In the genomic region with DNA sequence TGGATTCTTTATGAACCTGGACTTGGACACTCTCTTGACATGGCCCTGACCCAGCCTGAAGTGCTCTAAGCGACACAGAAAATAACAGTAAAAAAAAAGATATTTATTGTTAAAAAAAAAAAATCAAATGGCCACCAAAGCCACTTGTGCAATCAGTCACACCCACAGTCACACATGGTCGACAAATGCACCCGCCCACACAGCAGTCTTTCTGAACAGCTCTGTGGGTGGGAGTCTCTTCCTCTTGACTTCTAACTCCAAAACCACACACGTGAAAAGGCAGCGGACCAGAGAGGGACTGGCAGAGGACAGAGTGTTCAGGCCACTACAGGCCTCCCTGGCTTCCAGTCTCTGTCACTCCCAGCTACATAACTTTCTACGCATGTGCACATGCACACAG, we compare ENCODE assay signal across 13 mouse cellular contexts. TPM values are rescaled to one million over a fixed set of nuclear protein-coding genes. Genes with fewer than 3 reads are reported as not detected.
A peak's percentile ranks its signal among the peaks of the same experiment; 100 is the strongest.
DNase-seq lines count a peak whose midpoint lies in the region; TF ChIP-seq lines count a peak whose summit lies in the region.
"Had no signal": no experiment of that assay in that cellular context is flagged by ENCODE, and none has a peak within 500 bp of the region (broad histone marks: within the 10 kb centered on the region; RNA-seq: fewer than 3 reads in every experiment).

No protein-coding gene starts in this region.

- TF ChIP-seq RAD21 in MEL (IDR thresholded peaks at IDR 0.05; ENCODE audit: low read depth, low read length), result no peak

- H3K9ac ChIP-seq in MEL (ENCODE audit: control insufficient read depth, low read depth, low read length, poor library complexity, severe bottlenecking), result no peak overlapping the region
- H3K9ac ChIP-seq: embryonic facial prominence, embryonic 13.5 days; neural tube, embryonic 15.5 days had no signal

- H3K36me3 ChIP-seq in MEL (ENCODE audit: control insufficient read depth in 1 of 2, insufficient read depth in 2 of 2, low read length in 2 of 2), result 0 out of 4 replicates have a peak, but pooled peaks cover 0 to 2% of the 10 kb centered on the region in 2 experiments
- H3K36me3 ChIP-seq: embryonic facial prominence, embryonic 13.5 days; neural tube, embryonic 15.5 days had no signal

- no peaks in the 10 kb centered on the region for H3K79me2 ChIP-seq in MEL (ENCODE audit: control insufficient read depth, insufficient read depth, low read length, poor library complexity)

- peaks cover 0 to 4% of the 10 kb centered on the region in 2 experiments; a peak in 1 of 4 replicates for H3K4me1 ChIP-seq in MEL (ENCODE audit: control insufficient read depth in 1 of 2, insufficient read depth in 2 of 2, low read length in 2 of 2)
- H3K4me1 ChIP-seq: embryonic facial prominence, embryonic 13.5 days; neural tube, embryonic 15.5 days had no signal

- intact Hi-C loops in left cerebral cortex, postnatal 4 days (cut with DNase I), result no loop called here

- TF ChIP-seq EP300 in MEL (IDR thresholded peaks at IDR 0.05; ENCODE audit: low read depth in 1 of 2, low read length in 2 of 2), result no peak

- no peaks in the 10 kb centered on the region for H3K9me3 ChIP-seq in MEL (replicated peaks; ENCODE audit: insufficient read depth, low read length)
- H3K9me3 ChIP-seq: embryonic facial prominence, embryonic 13.5 days; neural tube, embryonic 15.5 days had no signal

- no peak overlapping the region for H3K4me3 ChIP-seq in MEL (ENCODE audit: control insufficient read depth in 1 of 2, insufficient read depth in 1 of 2, low read depth in 2 of 2, low read length in 2 of 2)
- H3K4me3 ChIP-seq: embryonic facial prominence, embryonic 13.5 days; neural tube, embryonic 15.5 days had no signal

- peaks cover 0 to 3% of the 10 kb centered on the region in 2 experiments; a peak in 1 of 4 replicates for H3K27me3 ChIP-seq in MEL (ENCODE audit: control insufficient read depth in 1 of 2, insufficient read depth in 2 of 2, low read length in 2 of 2)
- H3K27me3 ChIP-seq: embryonic facial prominence, embryonic 13.5 days; neural tube, embryonic 15.5 days had no signal

- H3K27ac ChIP-seq in MEL (ENCODE audit: control insufficient read depth, low read depth, low read length), result no peak overlapping the region
- H3K27ac ChIP-seq: embryonic facial prominence, embryonic 13.5 days; neural tube, embryonic 15.5 days had no signal

- no peak for TF ChIP-seq CTCF in MEL (IDR thresholded peaks at IDR 0.05 in 2 of 3, conservative IDR thresholded peaks at IDR 0.05 in 1 of 3; ENCODE audit: control insufficient read depth in 1 of 3, insufficient read depth in 1 of 3, low read depth in 2 of 3, low read length in 3 of 3, poor library complexity in 1 of 3, severe bottlenecking in 1 of 3)

- TF ChIP-seq POLR2A in MEL (IDR thresholded peaks at IDR 0.05; ENCODE audit: control insufficient read depth in 1 of 2, insufficient read depth in 1 of 2, low read depth in 1 of 2, low read length in 2 of 2, poor library complexity in 1 of 2), result no peak

- DNase-seq in left cerebral cortex, adult 18-20 months (ENCODE audit: low spot score in 2 of 2), result peak; percentile 9 to 42
- DNase-seq in left cerebral cortex, postnatal 4 days, result no peak
- DNase-seq in A20 (ENCODE audit: low read depth, low spot score), result peak; percentile 7
- DNase-seq in MEL (ENCODE audit: low read depth, low spot score), result peak; percentile 52
- peak; percentile 21 to 38 for DNase-seq in layer of hippocampus, postnatal 25 days (ENCODE audit: extremely low spot score in 1 of 2, low spot score in 1 of 2)
- no peak for DNase-seq in thymus, postnatal 0 days (ENCODE audit: low spot score)
- DNase-seq in cerebellum, adult 11 months, result no peak
- DNase-seq: cerebellum, postnatal 10 days; heart, postnatal 10 days; kidney, adult 18-20 months; thymus, adult 2 months had no signal

TF ChIP-seq in MEL, 35 proteins besides CTCF, POLR2A, EP300 and RAD21:
- TF ChIP-seq TBP (IDR thresholded peaks at IDR 0.05; ENCODE audit: low read depth, low read length) (no peak), MAX (IDR thresholded peaks at IDR 0.05; ENCODE audit: low read length) (0 out of 2 replicates have a peak, but pooled peaks have one; percentile 43), SIN3A (IDR thresholded peaks at IDR 0.05; ENCODE audit: low read length) (0 out of 2 replicates have a peak, but pooled peaks have one; percentile 26), MYC (IDR thresholded peaks at IDR 0.05; ENCODE audit: low read depth, low read length) (0 out of 2 replicates have a peak, but pooled peaks have one; percentile 30)

RNA-seq across cellular contexts. Expression of a gene that starts 46.4 kb away (rescaled TPM):
- total RNA-seq in left cerebral cortex, adult 18-20 months (2021), result 10 to 100 TPM; 75.5 to 82.1 TPM
- 10 to 100 TPM; 33.5 to 41.3 TPM for total RNA-seq in left cerebral cortex, postnatal 4 days (2021)
- total RNA-seq in MEL (2012; rRNA removed), result 2.8 and 3.1 TPM in 2 replicates
- 1 to 10 TPM in 1 of 2 experiments, not detected in 1; 5.2 TPM for polyA plus RNA-seq in MEL (2012; ENCODE audit: insufficient read depth in 1 of 2, insufficient read length in 2 of 2, low read depth in 1 of 2, low replicate concordance in 2 of 2, missing spikeins in 1 of 2)
- 10 to 100 TPM; 59.3 to 61.5 TPM for total RNA-seq in layer of hippocampus, postnatal 25 days (2021)
- polyA plus RNA-seq in thymus, postnatal 0 days (2015; fragmentation: Nextera tagmentation; extraction: Ambion mirVana), result 4.2 TPM in 2 replicates

Comparison
In these comparisons a context has a peak if more than half of its experiments do, and no peak if none do; other contexts are left out.
1. DNase-seq: peak in left cerebral cortex, adult 18-20 months (2 of 2), A20 (single experiment), MEL (single experiment) and layer of hippocampus, postnatal 25 days (2 of 2); none in left cerebral cortex, postnatal 4 days (single experiment), thymus, postnatal 0 days (single experiment) and cerebellum, adult 11 months (single experiment).